Mouse (Mus musculus): Measurements from ENCODE around the gene Cyp27b1. TPM values are rescaled to one million over a fixed set of nuclear protein-coding genes. Genes with fewer than 3 reads are reported as not detected.
A peak's percentile ranks its signal among the peaks of the same experiment; 100 is the strongest.

Gene Cyp27b1
- polyA plus RNA-seq, 1 experiment: not detected

DNA sequence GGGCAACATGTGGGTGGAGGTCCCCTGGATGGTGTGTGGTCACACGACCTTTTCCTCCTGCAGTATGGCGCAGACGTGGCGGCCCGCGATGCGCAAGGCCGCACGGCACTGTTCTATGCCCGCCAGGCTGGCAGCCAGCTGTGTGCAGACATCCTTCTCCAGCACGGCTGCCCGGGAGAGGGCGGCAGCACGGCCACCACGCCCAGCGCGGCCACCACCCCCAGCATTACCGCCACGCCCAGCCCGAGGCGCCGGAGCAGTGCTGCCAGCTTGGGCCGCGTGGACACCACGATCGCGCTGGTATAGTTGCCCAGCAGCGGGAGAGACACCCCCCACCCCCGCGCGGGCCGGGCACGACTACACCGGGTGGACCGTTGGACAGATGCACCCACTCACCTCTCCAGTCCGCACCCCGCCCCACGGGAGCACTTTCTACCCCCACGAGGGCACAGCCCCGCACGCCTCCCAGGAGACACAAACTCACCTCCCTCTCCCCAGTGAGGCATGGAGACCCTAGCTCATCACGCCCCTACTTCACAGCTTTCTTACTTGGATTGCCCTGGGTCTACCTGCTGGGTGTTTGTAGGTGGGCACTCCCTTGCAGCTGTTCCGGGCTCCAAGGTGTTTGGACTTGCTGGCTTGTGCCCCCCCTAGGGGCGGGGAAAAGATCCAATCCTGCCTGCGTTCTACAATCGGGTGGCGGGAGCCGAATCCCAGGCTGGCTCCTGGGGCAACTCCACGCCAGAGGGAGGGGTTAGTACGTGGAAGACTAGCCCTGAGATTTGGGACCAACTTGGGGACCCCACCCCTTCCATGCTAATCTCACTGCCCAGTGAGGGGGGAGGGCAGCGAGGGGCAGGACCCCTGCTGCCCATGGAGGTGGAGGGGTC lies 43.7 kb downstream of the Cyp27b1 start:
- H3K27ac ChIP-seq (ENCODE audit: insufficient read depth, low read depth, low read length): 0 out of 2 replicates have a peak overlapping the region, but pooled peaks have one; percentile 32
- no peak for TF ChIP-seq CTCF (IDR thresholded peaks at IDR 0.05; ENCODE audit: insufficient read depth, low read depth, low read length)
- no peak for TF ChIP-seq POLR2A (IDR thresholded peaks at IDR 0.05; ENCODE audit: insufficient read depth, low read depth, low read length)
- H3K4me1 ChIP-seq (ENCODE audit: control insufficient read depth, insufficient read depth, low read length): peaks cover 72% of the 10 kb centered on the region
- WGBS: 12% methylated on average over 51 of the region's 51 CpGs
- H3K4me3 ChIP-seq (ENCODE audit: insufficient read depth, low read depth, low read length): peak overlapping the region; percentile 9

DNA sequence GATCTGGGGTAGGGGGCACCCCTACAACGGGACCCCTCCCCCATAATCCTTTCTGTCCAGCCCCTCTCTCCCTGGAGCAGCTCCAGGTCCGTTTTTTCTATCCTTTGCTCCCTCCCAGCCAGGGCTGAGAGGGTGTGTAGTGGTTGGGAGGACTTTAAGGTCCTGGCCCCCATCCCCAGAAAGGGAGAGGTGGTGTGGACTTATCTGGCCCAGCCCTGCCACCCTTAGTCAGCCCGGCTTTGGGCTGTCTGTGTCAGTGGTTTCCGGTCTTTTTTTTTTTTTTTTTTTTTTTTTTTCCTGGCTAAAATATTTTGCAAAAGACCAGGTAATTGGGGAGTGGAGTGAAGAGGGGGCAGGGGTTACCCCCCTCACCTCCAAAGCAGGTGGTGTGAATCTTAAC lies 44.7 kb downstream of the Cyp27b1 start:
- Histone ChIP-seq H3K27ac (ENCODE audit: insufficient read depth, low read depth, low read length) (no peak overlapping the region), H3K4me1 (ENCODE audit: control insufficient read depth, insufficient read depth, low read length) (peaks cover 73% of the 10 kb centered on the region), H3K4me3 (ENCODE audit: insufficient read depth, low read depth, low read length) (no peak overlapping the region)
- no peak for TF ChIP-seq CTCF (IDR thresholded peaks at IDR 0.05; ENCODE audit: insufficient read depth, low read depth, low read length)
- TF ChIP-seq POLR2A (IDR thresholded peaks at IDR 0.05; ENCODE audit: insufficient read depth, low read depth, low read length): no peak
- WGBS: 42% methylated on average over 4 of the region's 4 CpGs

DNA sequence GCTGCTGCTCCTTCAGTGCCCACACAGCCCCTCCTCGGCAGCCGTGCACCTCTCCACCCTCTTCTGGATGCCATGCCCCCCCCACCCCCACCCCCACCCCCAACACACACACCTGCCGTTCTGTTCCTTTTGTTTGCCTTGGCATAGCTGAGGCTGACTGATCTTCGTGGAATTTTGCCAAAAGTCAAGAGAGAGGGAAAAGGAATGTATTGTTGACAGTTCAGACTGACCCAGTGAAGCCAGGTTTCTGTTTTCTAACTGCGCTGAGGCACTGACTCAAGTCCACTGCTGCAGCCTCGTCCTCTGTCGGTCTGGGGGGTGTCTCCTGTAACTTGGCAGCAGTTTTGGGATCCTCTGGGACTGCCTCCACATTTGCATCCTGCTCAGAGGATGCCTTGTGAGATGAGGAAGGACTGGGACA lies 46.3 kb downstream of the Cyp27b1 start:
- no peak for TF ChIP-seq POLR2A (IDR thresholded peaks at IDR 0.05; ENCODE audit: insufficient read depth, low read depth, low read length)
- no peak for TF ChIP-seq CTCF (IDR thresholded peaks at IDR 0.05; ENCODE audit: insufficient read depth, low read depth, low read length)
- H3K27ac ChIP-seq (ENCODE audit: insufficient read depth, low read depth, low read length): peak overlapping the region; percentile 35; the same call in 1 of the 2 replicates
- H3K4me1 ChIP-seq (ENCODE audit: control insufficient read depth, insufficient read depth, low read length): peaks cover 72% of the 10 kb centered on the region
- 6% methylated on average over 7 of the region's 7 CpGs for WGBS
- no peak overlapping the region for H3K4me3 ChIP-seq (ENCODE audit: insufficient read depth, low read depth, low read length)

DNA sequence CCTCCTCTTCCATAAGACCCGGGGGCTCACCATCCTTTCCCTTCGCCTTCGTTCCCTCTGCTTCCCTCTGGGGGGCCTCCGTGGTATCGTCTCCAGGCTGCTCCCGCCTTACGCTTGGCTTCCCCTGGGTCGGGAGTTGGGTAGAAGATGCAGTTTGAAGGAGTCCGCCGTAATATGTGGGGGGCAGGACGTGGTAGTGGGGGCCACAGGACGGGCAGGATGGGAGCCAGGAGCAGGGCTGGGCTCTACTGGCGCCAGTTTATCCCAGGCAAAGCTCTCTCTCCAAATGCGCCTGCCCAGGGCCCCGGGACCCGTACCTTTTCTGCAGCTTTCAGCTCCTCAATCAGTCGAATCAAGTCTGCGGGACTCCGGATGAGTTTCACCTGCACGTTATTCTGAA lies 50.5 kb downstream of the Cyp27b1 start:
- 68% methylated on average over 20 of the region's 20 CpGs for WGBS
- no peak overlapping the region for H3K27ac ChIP-seq (ENCODE audit: insufficient read depth, low read depth, low read length)
- H3K4me3 ChIP-seq (ENCODE audit: insufficient read depth, low read depth, low read length): no peak overlapping the region
- H3K4me1 ChIP-seq (ENCODE audit: control insufficient read depth, insufficient read depth, low read length): peaks cover 43% of the 10 kb centered on the region
- TF ChIP-seq CTCF (IDR thresholded peaks at IDR 0.05; ENCODE audit: insufficient read depth, low read depth, low read length) (no peak), POLR2A (IDR thresholded peaks at IDR 0.05; ENCODE audit: insufficient read depth, low read depth, low read length) (no peak)

DNA sequence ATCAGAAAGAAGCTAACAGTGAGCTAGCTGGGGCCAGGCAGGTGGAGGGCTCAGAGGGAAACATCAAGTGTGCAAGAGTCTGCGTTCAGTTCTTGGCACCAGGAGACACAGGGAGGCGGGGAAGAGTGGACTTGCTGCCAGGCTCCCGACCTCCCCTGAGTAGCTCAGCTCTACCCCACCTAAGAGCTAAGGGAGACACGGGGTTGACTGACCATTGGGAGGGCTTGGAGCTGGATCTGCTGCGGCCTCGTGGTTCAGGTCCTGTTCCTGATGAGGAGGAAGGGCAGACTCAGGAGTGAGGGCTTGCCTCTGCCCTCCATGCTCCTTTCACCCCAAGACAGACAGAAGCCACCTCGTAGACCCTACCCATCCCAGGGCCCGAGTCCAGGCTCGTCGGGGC lies 51.1 kb downstream of the Cyp27b1 start:
- peaks cover 36% of the 10 kb centered on the region for H3K4me1 ChIP-seq (ENCODE audit: control insufficient read depth, insufficient read depth, low read length)
- no peak overlapping the region for H3K4me3 ChIP-seq (ENCODE audit: insufficient read depth, low read depth, low read length)
- H3K27ac ChIP-seq (ENCODE audit: insufficient read depth, low read depth, low read length): no peak overlapping the region
- TF ChIP-seq POLR2A (IDR thresholded peaks at IDR 0.05; ENCODE audit: insufficient read depth, low read depth, low read length) (no peak), CTCF (IDR thresholded peaks at IDR 0.05; ENCODE audit: insufficient read depth, low read depth, low read length) (no peak)
- 86% methylated on average over 10 of the region's 10 CpGs for WGBS

DNA sequence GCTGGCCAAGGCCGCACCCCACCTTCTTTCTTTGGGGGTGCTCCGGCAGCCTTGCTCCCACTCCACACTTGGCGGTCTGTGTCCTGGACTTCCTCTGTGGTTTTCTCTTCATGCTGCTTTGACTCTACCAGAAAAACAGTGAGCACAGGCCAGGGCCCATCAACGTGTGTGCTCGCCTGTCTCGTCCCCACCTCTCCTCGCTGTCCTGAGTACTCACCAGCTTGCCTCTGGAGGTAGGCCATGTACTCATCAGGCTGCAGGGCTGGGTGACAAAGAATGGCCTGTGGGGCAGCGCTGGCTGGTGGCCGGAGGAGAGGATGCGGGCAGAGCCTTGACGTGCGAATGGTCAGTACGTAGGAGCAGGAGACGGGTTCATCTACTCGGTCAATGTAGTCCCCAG lies 51.8 kb downstream of the Cyp27b1 start:
- no peak overlapping the region for H3K4me3 ChIP-seq (ENCODE audit: insufficient read depth, low read depth, low read length)
- H3K27ac ChIP-seq (ENCODE audit: insufficient read depth, low read depth, low read length): no peak overlapping the region
- TF ChIP-seq POLR2A (IDR thresholded peaks at IDR 0.05; ENCODE audit: insufficient read depth, low read depth, low read length) (no peak), CTCF (IDR thresholded peaks at IDR 0.05; ENCODE audit: insufficient read depth, low read depth, low read length) (no peak)
- H3K4me1 ChIP-seq (ENCODE audit: control insufficient read depth, insufficient read depth, low read length): peaks cover 30% of the 10 kb centered on the region
- WGBS: 91% methylated on average over 15 of the region's 15 CpGs

DNA sequence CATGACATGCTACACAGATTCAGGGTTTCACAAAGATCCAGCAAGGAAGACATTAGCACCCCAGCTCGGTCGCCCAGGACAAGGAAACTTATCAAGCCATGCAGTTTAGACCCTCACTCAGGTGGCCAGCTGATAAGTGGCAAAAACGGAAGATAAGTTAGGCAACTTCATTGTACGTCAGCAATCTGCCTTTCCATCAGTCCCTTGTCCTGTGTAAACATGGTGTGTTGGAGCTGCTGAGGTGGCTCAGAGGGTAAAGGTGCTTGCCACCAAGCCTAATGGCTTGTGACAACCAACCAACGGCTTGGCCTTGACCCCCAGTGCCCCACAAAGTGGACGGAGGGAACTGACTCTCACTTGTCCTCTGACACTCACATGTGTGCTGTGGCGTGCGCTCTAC lies 52.4 kb downstream of the Cyp27b1 start:
- 91% methylated on average over 8 of the region's 8 CpGs for WGBS
- Histone ChIP-seq H3K4me3 (ENCODE audit: insufficient read depth, low read depth, low read length) (no peak overlapping the region), H3K4me1 (ENCODE audit: control insufficient read depth, insufficient read depth, low read length) (peaks cover 27% of the 10 kb centered on the region), H3K27ac (ENCODE audit: insufficient read depth, low read depth, low read length) (no peak overlapping the region)
- TF ChIP-seq CTCF (IDR thresholded peaks at IDR 0.05; ENCODE audit: insufficient read depth, low read depth, low read length) (no peak), POLR2A (IDR thresholded peaks at IDR 0.05; ENCODE audit: insufficient read depth, low read depth, low read length) (no peak)

DNA sequence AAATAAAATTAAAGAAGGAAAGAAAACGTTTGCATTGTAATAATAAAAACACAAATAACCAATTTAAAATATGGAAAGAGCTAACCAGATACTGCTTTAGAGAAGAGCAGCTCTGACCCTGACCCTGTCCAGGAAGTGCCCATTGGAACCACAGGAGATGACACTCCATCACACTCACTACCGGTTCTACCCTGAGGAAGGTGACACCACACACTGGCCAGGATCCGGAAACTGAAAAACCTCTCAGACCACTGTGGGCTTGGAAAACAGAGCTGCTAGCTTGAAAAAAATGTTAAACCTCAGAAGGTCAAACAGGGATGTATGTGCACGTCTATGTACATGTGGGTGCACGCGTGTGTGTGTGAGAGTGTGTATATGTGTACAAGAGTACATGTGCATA lies 53.1 kb downstream of the Cyp27b1 start:
- TF ChIP-seq CTCF (IDR thresholded peaks at IDR 0.05; ENCODE audit: insufficient read depth, low read depth, low read length): no peak
- no peak for TF ChIP-seq POLR2A (IDR thresholded peaks at IDR 0.05; ENCODE audit: insufficient read depth, low read depth, low read length)
- no peak overlapping the region for H3K4me3 ChIP-seq (ENCODE audit: insufficient read depth, low read depth, low read length)
- WGBS: 84% methylated on average over 6 of the region's 6 CpGs
- H3K4me1 ChIP-seq (ENCODE audit: control insufficient read depth, insufficient read depth, low read length): peaks cover 21% of the 10 kb centered on the region
- H3K27ac ChIP-seq (ENCODE audit: insufficient read depth, low read depth, low read length): no peak overlapping the region

Other genes with a start within 250 kb of the Cyp27b1 start
- not detected in 2 replicates for gene Atp23, start 146.9 kb upstream of the Cyp27b1 start, polyA plus RNA-seq (2012; ENCODE audit: insufficient read depth, insufficient read length, low replicate concordance, missing spikeins)
- not detected in 2 replicates for gene Ctdsp2, start 69.5 kb upstream of the Cyp27b1 start, polyA plus RNA-seq (2012; ENCODE audit: insufficient read depth, insufficient read length, low replicate concordance, missing spikeins)
- not detected in 2 replicates for gene Avil, start 47.5 kb upstream of the Cyp27b1 start, polyA plus RNA-seq (2012; ENCODE audit: insufficient read depth, insufficient read length, low replicate concordance, missing spikeins)
- gene Tsfm, start 17.4 kb upstream of the Cyp27b1 start, polyA plus RNA-seq (2012; ENCODE audit: insufficient read depth, insufficient read length, low replicate concordance, missing spikeins): not detected in 2 replicates
- gene Mettl1, start 6.8 kb upstream of the Cyp27b1 start, polyA plus RNA-seq (2012; ENCODE audit: insufficient read depth, insufficient read length, low replicate concordance, missing spikeins): not detected in 2 replicates
- gene Eef1akmt3, start 6.7 kb upstream of the Cyp27b1 start, polyA plus RNA-seq (2012; ENCODE audit: insufficient read depth, insufficient read length, low replicate concordance, missing spikeins): not detected in 2 replicates
- gene March9, start 11.9 kb downstream of the Cyp27b1 start, polyA plus RNA-seq (2012; ENCODE audit: insufficient read depth, insufficient read length, low replicate concordance, missing spikeins): not detected in 2 replicates
- not detected in 2 replicates for gene Cdk4, start 15.3 kb downstream of the Cyp27b1 start, polyA plus RNA-seq (2012; ENCODE audit: insufficient read depth, insufficient read length, low replicate concordance, missing spikeins)
- gene Tspan31, start 22.0 kb downstream of the Cyp27b1 start, polyA plus RNA-seq (2012; ENCODE audit: insufficient read depth, insufficient read length, low replicate concordance, missing spikeins): not detected in 2 replicates
- gene Agap2, start 27.0 kb downstream of the Cyp27b1 start, polyA plus RNA-seq (2012; ENCODE audit: insufficient read depth, insufficient read length, low replicate concordance, missing spikeins): 219 TPM in 1 of 2 replicates, not detected in the other
- gene Os9, start 72.9 kb downstream of the Cyp27b1 start, polyA plus RNA-seq (2012; ENCODE audit: insufficient read depth, insufficient read length, low replicate concordance, missing spikeins): 124 TPM in 1 of 2 replicates, not detected in the other
- gene B4galnt1, start 117.0 kb downstream of the Cyp27b1 start, polyA plus RNA-seq (2012; ENCODE audit: insufficient read depth, insufficient read length, low replicate concordance, missing spikeins): not detected in 2 replicates
- not detected in 2 replicates for gene Slc26a10, start 132.4 kb downstream of the Cyp27b1 start, polyA plus RNA-seq (2012; ENCODE audit: insufficient read depth, insufficient read length, low replicate concordance, missing spikeins)
- not detected in 2 replicates for gene Arhgef25, start 141.8 kb downstream of the Cyp27b1 start, polyA plus RNA-seq (2012; ENCODE audit: insufficient read depth, insufficient read length, low replicate concordance, missing spikeins)
- 159 TPM in 1 of 2 replicates, not detected in the other for gene Dtx3, start 147.5 kb downstream of the Cyp27b1 start, polyA plus RNA-seq (2012; ENCODE audit: insufficient read depth, insufficient read length, low replicate concordance, missing spikeins)
- 102 TPM in 1 of 2 replicates, not detected in the other for gene Pip4k2c, start 163.3 kb downstream of the Cyp27b1 start, polyA plus RNA-seq (2012; ENCODE audit: insufficient read depth, insufficient read length, low replicate concordance, missing spikeins)
- gene Kif5a, start 215.1 kb downstream of the Cyp27b1 start, polyA plus RNA-seq (2012; ENCODE audit: insufficient read depth, insufficient read length, low replicate concordance, missing spikeins): 72.6 and 160 TPM in 2 replicates
- gene Dctn2, start 218.1 kb downstream of the Cyp27b1 start, polyA plus RNA-seq (2012; ENCODE audit: insufficient read depth, insufficient read length, low replicate concordance, missing spikeins): not detected in 2 replicates
- not detected in 2 replicates for gene Mbd6, start 240.8 kb downstream of the Cyp27b1 start, polyA plus RNA-seq (2012; ENCODE audit: insufficient read depth, insufficient read length, low replicate concordance, missing spikeins)

All from olfactory bulb, adult 2 months (tissue).